Mouse (Mus musculus) heart, embryonic 11.5 days (tissue): ENCODE data around the gene Onecut3. TPM values are rescaled to one million over a fixed set of nuclear protein-coding genes. Genes with fewer than 3 reads are reported as not detected.

Source experiments
- ATAC-seq: fragments of 200-750 bp; cut with Nextera tagmentation; replicated peaks from 2 replicates; pipeline ENCODE4 v1.8.0; 2017; ENCODE audit warnings: moderate library complexity; ENCODE audit not compliant: insufficient number of reproducible peaks, low FRiP score, low TSS enrichment
- H3K27ac ChIP-seq: fragments of 300-500 bp; sonication (generic); 2 replicates; pipeline ENCODE4 v1.5.1; 2014; ENCODE audit warnings: mild to moderate bottlenecking, low read depth, low read length
- H3K27me3 ChIP-seq: fragments of 300-500 bp; sonication (generic); 2 replicates; pipeline ENCODE4 v1.6.1; 2014; ENCODE audit warnings: mild to moderate bottlenecking, low read length, mixed read lengths; ENCODE audit not compliant: control insufficient read depth, insufficient read depth
- H3K36me3 ChIP-seq: fragments of 300-500 bp; sonication (generic); 2 replicates; pipeline ENCODE4 v1.6.1; 2014; ENCODE audit warnings: mild to moderate bottlenecking, low read length, moderate library complexity, mixed read lengths; ENCODE audit not compliant: control insufficient read depth, insufficient read depth
- H3K4me1 ChIP-seq: fragments of 300-500 bp; sonication (generic); 2 replicates; pipeline ENCODE4 v1.6.1; 2014; ENCODE audit warnings: low read length; ENCODE audit not compliant: control insufficient read depth, insufficient read depth
- H3K4me2 ChIP-seq: fragments of 300-500 bp; sonication (generic); 2 replicates; pipeline ENCODE4 v1.6.1; 2014; ENCODE audit warnings: mild to moderate bottlenecking, moderate library complexity
- H3K4me3 ChIP-seq: fragments of 300-500 bp; sonication (generic); 2 replicates; pipeline ENCODE4 v1.5.1; 2014; ENCODE audit warnings: low read depth, low read length
- H3K9ac ChIP-seq: fragments of 300-500 bp; sonication (generic); 2 replicates; pipeline ENCODE4 v1.6.1; 2014; ENCODE audit warnings: mild to moderate bottlenecking, low read depth, low read length, moderate library complexity
- H3K9me3 ChIP-seq: fragments of 300-500 bp; sonication (generic); replicated peaks from 2 replicates; pipeline ENCODE4 v1.6.1; 2016; ENCODE audit warnings: low read length; ENCODE audit not compliant: control insufficient read depth
- WGBS: fragments of 180-500 bp; shearing (Covaris S2); extraction: QIAGEN DNeasy Blood & Tissue Kit; methylation state at CpG from one replicate; pipeline ENCODE4 v1.1.7; 2014; ENCODE audit not compliant: insufficient replicate concordance; 5-methylcytosine and 5-hydroxymethylcytosine counted together
- polyA plus RNA-seq: library from polyadenylated mRNA; unstranded; fragments of >200 nt; fragmentation: Nextera tagmentation; extraction: Ambion mirVana; gene quantifications from 2 replicates; pipeline ENCODE4 v1.2.1, GENCODE M21; 2014

The Onecut3 gene
- polyA plus RNA-seq, 1 experiment from 2014 or later = not detected

GRCm38 (mm10) chr10:80560621-80561020 lies 66.0 kb downstream of the Onecut3 start:
- Histone ChIP-seq H3K4me3 (peak overlapping the region; percentile 100), H3K4me1 (peaks cover 28% of the 10 kb centered on the region), H3K9me3 (no peaks in the 10 kb centered on the region), H3K27ac (no peak overlapping the region), H3K36me3 (no peaks in the 10 kb centered on the region), H3K27me3 (no peaks in the 10 kb centered on the region), H3K4me2 (peak overlapping the region; percentile 97), H3K9ac (peak overlapping the region; percentile 97)
- no peak for ATAC-seq
- 1% methylated on average over 13 of the region's 13 CpGs for WGBS

GRCm38 (mm10) chr10:80561116-80561944 lies 66.7 kb downstream of the Onecut3 start, which contains the start of gene Rexo1:
TSS of gene Rexo1 (minus strand) at chr10:80561560.
- Histone ChIP-seq H3K27ac (peak within 1 kb of the TSS; percentile 86), H3K27me3 (no peaks in the 10 kb centered on the region), H3K4me3 (peak within 1 kb of the TSS; percentile 100), H3K9me3 (no peaks in the 10 kb centered on the region), H3K4me2 (peak within 1 kb of the TSS; percentile 97), H3K4me1 (peaks cover 28% of the 10 kb centered on the region), H3K36me3 (no peaks in the 10 kb centered on the region), H3K9ac (peak within 1 kb of the TSS; percentile 97)
- under 1% methylated on average over 72 of the region's 72 CpGs for WGBS
- ATAC-seq = peak; percentile 74; the same call in 1 of the 2 replicates

- ATAC-seq = no peak
- Histone ChIP-seq H3K4me1 (peaks cover 22% of the 10 kb centered on the region), H3K4me2 (no peak overlapping the region), H3K27me3 (no peaks in the 10 kb centered on the region), H3K36me3 (0 out of 2 replicates have a peak, but pooled peaks cover 5% of the 10 kb centered on the region), H3K27ac (no peak overlapping the region), H3K4me3 (no peak overlapping the region), H3K9me3 (no peaks in the 10 kb centered on the region), H3K9ac (no peak overlapping the region)
- WGBS = 30% methylated on average over 17 of the region's 17 CpGs
These were observed 71.9 kb downstream of the Onecut3 start for GRCm38 (mm10) chr10:80566375-80567092.

Other genes starting within 250 kb of the Onecut3 start
- 499 and 501 TPM in 2 replicates for gene Ndufs7, start 245.7 kb upstream of the Onecut3 start, polyA plus RNA-seq
- gene Gamt, start 233.8 kb upstream of the Onecut3 start, polyA plus RNA-seq = 57.2 and 59.0 TPM in 2 replicates
- 28.4 and 29.9 TPM in 2 replicates for gene Dazap1, start 233.3 kb upstream of the Onecut3 start, polyA plus RNA-seq
- 702 and 828 TPM in 2 replicates for gene Rps15, start 202.4 kb upstream of the Onecut3 start, polyA plus RNA-seq
- gene Apc2, start 198.9 kb upstream of the Onecut3 start, polyA plus RNA-seq = 0.55 and 0.69 TPM in 2 replicates
- 29.7 and 31.0 TPM in 2 replicates for gene 2310011J03Rik, start 174.3 kb upstream of the Onecut3 start, polyA plus RNA-seq
- gene Pcsk4, start 165.3 kb upstream of the Onecut3 start, polyA plus RNA-seq = 0.77 and 1.6 TPM in 2 replicates
- gene Reep6, start 164.9 kb upstream of the Onecut3 start, polyA plus RNA-seq = 4.9 and 7.3 TPM in 2 replicates
- gene Adamtsl5, start 146.4 kb upstream of the Onecut3 start, polyA plus RNA-seq = 2.4 and 3.7 TPM in 2 replicates
- gene Plk5, start 138.4 kb upstream of the Onecut3 start, polyA plus RNA-seq = not detected in 2 replicates
- 4.0 and 6.4 TPM in 2 replicates for gene Mex3d, start 107.2 kb upstream of the Onecut3 start, polyA plus RNA-seq
- 151 and 171 TPM in 2 replicates for gene Mbd3, start 95.3 kb upstream of the Onecut3 start, polyA plus RNA-seq
- 1,161 and 1,177 TPM in 2 replicates for gene Uqcr11, start 88.0 kb upstream of the Onecut3 start, polyA plus RNA-seq
- 66.1 and 69.8 TPM in 2 replicates for gene Tcf3, start 61.2 kb upstream of the Onecut3 start, polyA plus RNA-seq
- gene Atp8b3, start 44.3 kb downstream of the Onecut3 start, polyA plus RNA-seq = 0.09 TPM in 1 of 2 replicates, not detected in the other
- 18.0 and 18.1 TPM in 2 replicates for gene Rexo1, start 66.7 kb downstream of the Onecut3 start, polyA plus RNA-seq
- 4.9 and 5.5 TPM in 2 replicates for gene Klf16, start 82.5 kb downstream of the Onecut3 start, polyA plus RNA-seq
- 94.3 and 100 TPM in 2 replicates for gene Abhd17a, start 95.5 kb downstream of the Onecut3 start, polyA plus RNA-seq
- gene Scamp4, start 108.0 kb downstream of the Onecut3 start, polyA plus RNA-seq = 76.9 and 78.1 TPM in 2 replicates
- 6.2 and 6.6 TPM in 2 replicates for gene Adat3, start 108.0 kb downstream of the Onecut3 start, polyA plus RNA-seq
- 0.83 and 0.84 TPM in 2 replicates for gene Gm49322, start 111.2 kb downstream of the Onecut3 start, polyA plus RNA-seq
- gene Csnk1g2, start 128.0 kb downstream of the Onecut3 start, polyA plus RNA-seq = 64.6 and 67.6 TPM in 2 replicates
- gene Btbd2, start 162.2 kb downstream of the Onecut3 start, polyA plus RNA-seq = 37.6 and 47.0 TPM in 2 replicates
- gene Mknk2, start 183.3 kb downstream of the Onecut3 start, polyA plus RNA-seq = 62.1 and 68.8 TPM in 2 replicates
- 38.9 and 39.0 TPM in 2 replicates for gene Mob3a, start 207.1 kb downstream of the Onecut3 start, polyA plus RNA-seq
- gene Izumo4, start 207.3 kb downstream of the Onecut3 start, polyA plus RNA-seq = 8.2 and 8.5 TPM in 2 replicates
- 51.5 and 59.3 TPM in 2 replicates for gene Ap3d1, start 247.4 kb downstream of the Onecut3 start, polyA plus RNA-seq